Mouse (Mus musculus): ENCODE data around the gene Capn12. TPM values are rescaled to one million over a fixed set of nuclear protein-coding genes. Genes with fewer than 3 reads are reported as not detected.

The Capn12 gene
- total RNA-seq, 2 experiments from 2014 or later = 0.18 to 0.52 TPM

DNA sequence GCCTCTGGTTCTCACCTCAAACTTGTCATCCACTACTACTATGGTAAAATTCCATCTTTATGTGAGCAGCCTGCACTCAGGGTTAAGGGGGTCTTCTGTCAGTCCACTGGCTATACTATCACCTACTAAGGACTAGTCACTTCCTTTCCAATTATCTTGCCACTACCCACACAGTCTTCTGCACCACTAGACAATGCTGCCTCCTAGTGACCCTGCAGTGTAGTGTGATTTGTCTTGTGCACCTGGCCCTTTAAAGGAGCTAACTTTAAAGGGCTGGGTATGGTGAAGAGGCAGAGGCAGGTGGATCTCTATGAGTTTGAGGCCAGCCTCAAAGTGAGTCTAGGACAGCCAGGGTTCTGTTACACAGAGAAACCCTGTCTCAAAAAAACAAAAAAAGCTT, 35.3 kb downstream of the Capn12 start:
- intact Hi-C loops (cut with DNase I) = no loop called here
- DNase-seq = no peak

DNA sequence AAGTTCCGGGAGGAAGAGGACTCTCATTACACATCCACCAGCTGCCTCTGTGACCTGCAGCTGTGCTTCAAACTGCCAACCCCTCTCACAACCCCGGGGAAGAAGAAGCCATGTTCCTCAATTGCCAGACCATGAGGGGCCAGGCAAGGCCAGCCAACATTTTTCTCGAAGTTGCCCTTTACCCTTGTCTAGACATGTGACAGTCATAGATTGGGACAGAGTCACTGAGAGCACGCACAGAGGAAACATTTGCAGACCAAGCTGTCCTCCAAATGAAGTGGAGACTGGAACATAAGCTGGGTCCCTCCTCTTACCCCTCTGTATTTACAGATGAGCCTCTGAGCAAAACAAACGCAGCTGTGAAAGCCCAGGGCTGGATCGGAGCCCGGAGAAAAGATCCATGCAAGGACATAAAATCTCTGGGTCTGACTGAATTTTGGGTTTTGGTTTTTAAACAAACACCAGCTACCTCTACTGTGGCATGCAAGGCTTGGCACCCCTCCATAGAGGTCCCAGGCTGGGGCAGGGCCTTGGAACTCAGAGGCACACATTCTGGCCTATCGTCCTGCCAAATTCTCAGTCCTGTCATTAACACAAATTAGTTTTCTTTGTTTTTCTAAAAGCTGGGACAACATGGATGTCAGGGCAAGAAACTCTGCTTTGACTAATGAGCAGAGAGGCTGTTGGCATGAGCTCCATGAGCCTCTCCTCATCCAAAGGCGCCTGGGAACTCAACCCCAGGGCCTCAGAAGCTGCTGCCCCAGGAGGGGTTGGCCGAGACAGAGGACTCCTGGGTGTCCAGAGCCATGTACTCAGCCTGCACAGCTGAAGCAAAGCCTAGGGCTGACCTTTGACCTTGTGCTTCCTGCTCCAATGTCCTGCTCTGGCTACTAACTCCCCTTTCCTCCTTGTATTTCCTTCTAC, 36.5 kb downstream of the Capn12 start:
- intact Hi-C loops (cut with DNase I) = no loop called here

DNA sequence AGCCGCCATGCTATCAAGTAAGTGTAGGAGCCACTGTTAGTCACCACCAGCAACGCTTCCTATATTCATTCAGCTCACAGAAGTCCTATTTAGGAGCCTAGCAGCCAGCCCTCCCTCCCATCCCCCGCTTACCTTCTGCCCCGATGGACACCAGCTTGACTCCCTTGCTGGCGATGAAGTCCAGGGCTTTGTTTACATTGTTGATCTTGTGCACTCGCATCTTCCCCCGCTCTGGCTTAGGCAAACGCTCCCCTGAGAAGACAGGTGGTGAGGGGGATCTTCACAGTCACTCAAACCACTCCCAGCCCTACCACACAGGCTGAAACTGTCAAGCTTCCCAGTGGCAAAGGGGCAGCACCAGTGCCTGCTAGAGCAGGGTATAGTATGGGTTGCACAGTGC, 37.3 kb downstream of the Capn12 start:
- intact Hi-C loops (cut with DNase I) = no loop called here
- DNase-seq = no peak

More for the DNA sequence above, 36.5 kb downstream of the Capn12 start:
- peak; percentile 65 for DNase-seq

DNA sequence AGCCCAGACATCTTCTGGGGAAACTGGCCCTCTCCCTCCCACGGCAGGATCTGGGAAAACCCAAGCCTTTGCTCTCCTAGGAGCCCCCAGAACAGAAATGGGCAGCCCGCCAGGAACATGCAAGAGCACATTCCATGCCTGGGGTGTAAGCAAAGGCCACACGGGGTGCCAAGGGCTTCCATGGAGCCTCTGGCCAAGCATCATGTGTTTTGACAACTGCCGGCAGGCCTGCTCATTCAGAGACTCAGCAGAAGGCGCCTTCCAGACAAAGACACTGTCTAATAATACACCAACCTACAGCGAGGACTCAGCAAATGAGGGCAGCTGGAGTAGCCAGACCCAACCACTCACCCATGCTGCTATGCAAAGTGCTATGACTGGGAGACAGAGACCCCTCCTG, 38.6 kb downstream of the Capn12 start:
- intact Hi-C loops (cut with DNase I) = no loop called here
- peak; percentile 92 for DNase-seq

DNA sequence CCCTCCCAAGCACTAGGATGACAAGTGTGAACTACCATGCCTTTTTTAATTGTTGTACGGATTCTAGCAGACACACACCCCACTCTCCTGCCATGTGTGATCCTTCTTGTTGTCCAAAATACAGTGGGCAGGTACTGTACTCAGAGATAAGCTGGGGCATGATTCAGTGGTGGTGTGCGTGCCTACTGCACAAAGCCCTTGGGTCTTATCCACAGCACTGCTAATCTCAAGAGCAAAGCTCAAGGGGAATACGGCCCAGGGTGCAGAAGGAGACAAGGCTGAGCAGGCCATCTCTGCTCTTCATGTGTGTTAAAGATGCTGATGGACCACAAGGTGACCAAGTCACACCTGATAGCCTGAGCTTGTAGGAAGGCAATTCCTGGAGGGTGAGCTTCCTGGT, 40.0 kb downstream of the Capn12 start:
- no peak for DNase-seq
- intact Hi-C loops (cut with DNase I) = no loop called here

DNA sequence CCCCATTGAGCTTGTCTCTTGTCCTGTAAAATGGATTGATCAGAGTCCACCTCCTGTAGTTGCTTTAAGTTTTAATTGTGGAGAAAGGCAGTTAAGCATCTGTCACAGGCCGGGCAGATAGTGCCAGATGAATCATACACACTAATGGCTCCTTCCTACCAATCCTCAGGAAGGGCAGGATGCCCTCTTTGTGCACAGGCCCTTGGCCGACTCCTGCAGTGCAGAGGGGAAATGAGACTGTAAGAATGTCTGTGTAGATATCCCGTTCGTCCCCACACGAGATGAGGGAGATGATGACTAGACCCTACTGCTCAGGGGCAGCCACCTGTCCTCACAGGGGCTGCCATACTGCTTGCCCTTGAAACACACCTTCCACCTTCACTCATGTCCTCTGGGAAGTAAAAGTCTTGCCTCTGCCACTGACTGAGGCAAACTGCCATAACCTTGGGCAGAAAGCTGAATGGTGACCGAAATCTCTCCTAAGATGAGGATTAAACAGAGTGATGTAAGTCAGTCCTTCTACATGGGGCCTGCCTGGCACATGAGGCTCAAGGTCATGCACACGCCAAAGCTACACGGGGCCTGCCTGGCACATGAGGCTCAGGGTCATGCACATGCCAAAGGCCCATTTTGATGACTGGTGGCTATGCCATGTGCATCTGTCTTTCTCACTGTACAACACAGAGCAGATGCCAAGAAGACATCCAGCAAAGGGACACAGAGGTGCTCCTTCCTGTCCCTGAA, 40.7 kb downstream of the Capn12 start:
- peak; percentile 17 for DNase-seq
- intact Hi-C loops (cut with DNase I) = no loop called here

DNA sequence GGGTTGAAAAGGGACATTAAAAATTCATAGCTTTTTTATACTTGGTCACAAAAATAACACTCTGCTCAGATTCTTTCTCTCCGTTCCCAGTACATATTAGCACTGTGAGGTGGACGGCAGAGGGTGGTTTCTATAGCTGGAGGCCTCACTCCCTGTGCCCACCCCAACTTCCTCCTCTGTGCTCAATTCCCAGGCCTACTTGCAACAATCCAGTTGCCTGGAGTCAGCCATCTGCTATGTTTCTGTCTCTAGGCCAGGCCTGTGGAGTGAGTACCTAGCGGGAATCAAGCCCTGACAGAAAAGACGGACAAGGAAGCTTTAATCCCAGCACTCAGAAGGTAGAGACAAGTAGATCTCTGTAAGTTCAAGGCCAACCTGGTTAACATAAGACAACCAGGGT, 41.4 kb downstream of the Capn12 start:
- no peak for DNase-seq
- intact Hi-C loops (cut with DNase I) = no loop called here

DNA sequence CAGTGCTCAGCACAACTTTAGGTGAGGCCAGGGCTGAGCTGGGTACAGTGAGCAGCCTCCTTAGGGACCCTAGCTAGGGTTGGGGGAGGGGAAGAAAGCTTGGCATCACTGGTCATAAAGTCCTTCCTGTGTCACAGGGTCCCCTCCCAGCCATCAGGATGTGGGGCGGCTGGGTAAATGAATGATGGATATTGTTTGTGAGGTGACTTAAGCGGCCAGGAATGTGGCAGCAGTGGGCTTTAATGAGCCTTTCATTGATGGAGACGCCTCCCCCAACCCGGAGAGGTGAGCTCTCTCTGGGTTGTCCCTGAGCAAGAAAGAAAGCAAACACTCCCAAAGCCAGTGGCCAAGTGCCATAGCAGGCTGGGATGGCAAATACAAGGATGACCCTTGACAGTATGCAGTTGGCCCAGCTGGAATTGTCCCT, 42.7 kb downstream of the Capn12 start:
- intact Hi-C loops (cut with DNase I) = no loop called here
- DNase-seq = no peak

DNA sequence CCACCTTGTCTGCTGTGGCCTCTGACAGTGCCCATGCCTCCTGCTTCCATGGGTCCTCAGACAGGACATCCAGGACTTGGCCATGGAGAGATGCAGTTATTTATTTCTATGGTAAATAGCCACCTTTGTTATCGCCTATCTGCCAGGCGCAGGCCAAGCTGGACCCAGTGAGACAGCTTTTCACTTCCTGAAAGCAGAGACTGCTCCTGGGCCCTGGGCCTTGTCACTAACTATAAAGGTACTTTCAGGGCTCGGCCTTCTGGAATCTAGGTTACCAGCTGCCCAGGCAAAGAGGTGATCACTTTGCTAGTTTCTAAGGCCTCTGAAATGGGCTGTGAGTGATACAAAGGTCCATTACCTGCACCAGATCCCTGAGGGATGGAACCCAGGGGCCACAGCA, 43.6 kb downstream of the Capn12 start:
- DNase-seq = no peak
- intact Hi-C loops (cut with DNase I) = no loop called here

DNA sequence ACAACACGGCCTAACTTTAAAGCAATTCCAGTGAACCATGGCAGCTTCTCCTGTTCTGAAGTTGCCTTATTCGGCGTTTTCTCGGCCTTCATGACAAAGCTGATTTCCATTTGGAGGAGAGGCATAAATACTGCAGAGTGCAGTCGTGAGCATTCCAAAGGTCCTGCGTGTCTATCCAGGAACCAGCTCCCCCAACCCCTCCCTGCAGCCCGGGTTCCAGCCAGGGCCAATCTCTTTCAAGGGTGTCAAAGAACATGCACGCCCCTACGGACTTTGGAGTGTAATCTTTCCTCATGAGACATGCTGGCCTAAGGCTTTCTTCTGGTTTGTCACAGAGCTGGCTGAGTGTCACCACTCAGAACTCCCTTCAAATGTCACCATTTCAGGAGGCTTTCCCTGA, 44.1 kb downstream of the Capn12 start:
- intact Hi-C loops (cut with DNase I) = no loop called here
- no peak for DNase-seq

DNA sequence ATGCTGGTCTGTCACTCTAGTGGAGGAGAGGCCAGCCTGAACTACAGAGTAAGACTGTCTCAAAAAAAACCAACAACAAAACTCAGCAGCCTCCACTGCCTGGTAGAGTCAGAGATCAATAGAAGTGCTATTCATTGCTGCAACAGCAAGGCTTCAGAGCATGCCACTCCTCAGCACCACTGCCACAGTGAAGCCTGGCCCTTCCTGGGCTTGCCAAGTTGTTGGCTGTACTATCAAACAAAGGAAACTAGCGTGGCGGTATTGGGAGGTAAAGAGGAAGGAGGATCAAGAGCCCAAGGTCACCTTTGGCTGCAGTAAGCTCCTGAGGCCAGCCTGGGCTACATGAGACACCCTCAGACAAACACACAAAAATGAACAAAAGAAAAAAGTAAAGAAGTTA, 45.0 kb downstream of the Capn12 start:
- intact Hi-C loops (cut with DNase I) = no loop called here
- DNase-seq = no peak

DNA sequence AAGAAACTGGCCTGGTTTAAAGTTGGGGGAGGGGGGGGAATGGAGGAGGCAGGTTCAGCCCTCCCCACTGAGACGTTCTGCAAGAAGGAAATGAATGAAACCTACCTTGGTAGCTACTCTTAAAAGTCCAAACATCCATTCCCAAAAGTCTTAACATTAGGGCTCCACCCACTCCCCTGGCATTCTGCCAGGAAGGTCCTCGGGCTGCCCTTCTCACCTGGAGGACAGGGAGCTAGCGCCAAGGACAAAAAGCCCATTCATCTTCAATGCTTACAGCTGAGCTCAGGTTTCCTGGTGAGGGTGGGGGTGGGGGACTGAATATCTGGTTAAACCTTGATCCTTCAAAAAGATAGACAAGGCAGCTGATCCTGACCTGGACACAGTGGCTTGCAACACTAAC, 48.2 kb downstream of the Capn12 start:
- no peak for DNase-seq
- intact Hi-C loops (cut with DNase I) = no loop called here

DNA sequence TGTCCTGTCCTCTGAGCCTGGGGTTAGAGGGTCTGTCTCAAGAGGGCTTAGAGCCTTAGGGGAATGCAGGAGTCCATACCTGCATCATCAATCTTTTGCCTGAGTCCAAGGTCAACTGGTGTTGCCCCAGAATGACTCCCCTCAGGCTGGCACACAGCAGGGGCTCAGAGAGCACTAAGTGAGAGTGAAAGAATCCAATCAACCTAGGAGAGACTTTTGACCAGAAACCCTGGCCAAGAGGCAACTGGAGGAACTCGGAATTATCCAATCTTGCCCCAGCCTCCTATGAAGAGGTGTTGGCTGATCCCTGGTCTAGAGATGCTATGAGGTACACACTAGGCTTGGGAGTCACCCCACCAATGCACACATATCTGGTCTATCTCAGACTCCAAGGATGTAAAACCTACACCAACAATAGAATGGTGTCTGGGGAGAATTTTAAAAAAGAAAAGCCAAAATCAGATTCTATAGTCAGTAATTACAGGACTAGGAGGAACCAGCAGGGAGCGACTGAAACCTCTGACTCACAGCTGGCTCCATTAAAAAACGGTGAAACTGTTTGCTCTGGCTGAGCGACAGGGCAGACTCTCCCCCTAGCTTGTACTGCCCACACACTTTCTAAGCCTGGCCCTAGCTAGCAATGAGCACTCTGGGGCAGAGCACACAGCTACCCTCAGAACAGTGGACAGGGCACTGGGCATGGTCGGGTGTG, 49.3 kb downstream of the Capn12 start:
- no peak for DNase-seq
- intact Hi-C loops (cut with DNase I) = no loop called here

DNA sequence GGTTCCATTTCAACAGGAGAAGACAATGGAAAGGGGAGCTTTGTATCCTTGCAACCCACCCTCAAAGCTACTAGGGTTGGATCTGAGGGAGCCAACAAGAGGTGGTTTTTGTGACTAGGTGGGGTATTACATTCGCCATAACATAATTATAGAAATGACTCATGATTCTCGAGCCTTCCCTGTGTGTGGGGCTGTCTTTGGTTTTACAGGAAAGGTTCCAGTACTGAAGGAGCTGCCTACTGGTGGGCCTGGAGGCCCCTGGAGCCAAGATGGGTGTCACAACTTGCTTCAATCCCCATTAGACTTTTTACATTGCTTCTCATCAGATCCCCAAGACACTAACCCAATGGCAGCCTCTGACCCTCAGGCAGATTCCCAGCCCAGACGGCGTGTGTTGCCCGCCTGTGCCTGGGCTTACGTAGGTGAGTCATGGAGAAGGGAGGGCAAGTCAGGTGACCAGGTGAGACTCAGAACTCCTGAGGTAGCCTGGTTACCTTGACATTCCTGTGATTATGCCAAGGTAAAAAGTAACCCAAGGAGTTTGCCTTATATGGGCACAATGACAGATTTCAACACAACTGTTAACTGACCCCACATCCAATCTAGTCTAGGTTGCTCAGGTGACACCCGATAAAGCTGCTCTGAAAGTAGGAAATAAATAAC, 49.9 kb downstream of the Capn12 start:
- DNase-seq = no peak
- intact Hi-C loops (cut with DNase I) = no loop called here

DNA sequence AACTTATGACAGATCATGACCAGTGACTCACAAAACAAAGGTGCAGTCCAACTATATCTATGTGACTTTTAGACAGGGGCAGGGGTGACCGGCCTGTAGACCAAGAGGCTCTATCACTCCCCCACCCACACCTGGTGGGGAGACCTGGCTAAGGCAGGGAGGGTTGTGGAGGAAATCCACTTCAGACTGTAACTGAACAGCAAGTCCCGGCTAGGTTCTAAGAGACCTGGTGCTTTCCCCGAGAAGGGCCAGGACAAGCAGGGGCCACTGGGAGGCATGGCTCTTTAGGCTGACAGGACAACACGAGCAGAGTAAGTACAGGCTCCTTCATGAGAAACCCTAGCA, 50.4 kb downstream of the Capn12 start:
- DNase-seq = no peak
- intact Hi-C loops (cut with DNase I) = no loop called here

DNA sequence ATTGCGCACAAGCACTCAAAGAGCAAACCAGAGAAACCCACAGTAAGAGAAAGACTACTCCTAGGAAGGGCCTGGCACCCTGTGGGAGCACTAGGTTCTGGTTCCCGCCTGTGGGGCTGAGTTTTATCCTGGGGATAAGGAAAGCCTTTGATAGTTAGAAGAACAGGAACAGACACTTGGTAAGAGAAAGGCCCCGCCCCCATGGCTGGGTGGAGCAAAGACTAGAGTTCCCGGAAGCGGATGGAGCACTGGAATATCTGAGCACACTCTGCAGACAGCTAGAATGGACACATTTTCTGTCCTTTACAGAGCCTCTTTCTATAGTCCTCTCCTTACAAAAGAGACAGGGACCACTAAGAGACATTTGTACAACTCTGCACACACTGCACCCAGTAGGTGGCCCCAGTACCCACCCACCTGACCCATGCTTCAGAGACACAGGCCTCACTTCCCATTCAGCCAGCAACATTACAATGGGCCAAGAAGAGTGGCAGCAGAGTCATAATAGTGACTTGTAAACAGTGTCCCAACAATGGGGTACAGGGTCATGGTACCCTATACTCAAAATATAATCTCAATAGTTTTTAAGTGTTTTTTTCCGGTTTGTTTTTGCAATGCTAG, 51.3 kb downstream of the Capn12 start:
- intact Hi-C loops (cut with DNase I) = no loop called here

DNA sequence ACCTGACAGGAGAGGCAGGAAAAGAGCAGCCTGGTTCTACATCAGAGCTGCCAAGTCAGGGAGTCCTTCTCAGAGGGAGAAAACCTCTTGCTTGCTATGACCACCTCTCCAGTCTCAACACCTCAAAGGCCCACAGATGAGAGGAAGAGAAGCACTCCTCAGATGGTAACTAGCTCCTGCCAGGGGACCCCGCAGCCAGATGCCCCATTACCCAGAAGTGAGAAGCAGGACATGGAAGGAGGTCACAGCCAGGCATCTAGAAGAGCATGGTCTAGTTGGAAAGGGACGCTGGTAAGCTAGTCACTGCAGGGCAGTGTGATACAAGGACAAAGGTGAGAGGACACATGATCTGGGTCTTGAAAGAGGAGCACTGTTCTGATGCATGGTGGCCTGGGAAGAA, 52.6 kb downstream of the Capn12 start:
- intact Hi-C loops (cut with DNase I) = no loop called here
- DNase-seq = no peak

More for the DNA sequence above, 51.3 kb downstream of the Capn12 start:
- no peak for DNase-seq

DNA sequence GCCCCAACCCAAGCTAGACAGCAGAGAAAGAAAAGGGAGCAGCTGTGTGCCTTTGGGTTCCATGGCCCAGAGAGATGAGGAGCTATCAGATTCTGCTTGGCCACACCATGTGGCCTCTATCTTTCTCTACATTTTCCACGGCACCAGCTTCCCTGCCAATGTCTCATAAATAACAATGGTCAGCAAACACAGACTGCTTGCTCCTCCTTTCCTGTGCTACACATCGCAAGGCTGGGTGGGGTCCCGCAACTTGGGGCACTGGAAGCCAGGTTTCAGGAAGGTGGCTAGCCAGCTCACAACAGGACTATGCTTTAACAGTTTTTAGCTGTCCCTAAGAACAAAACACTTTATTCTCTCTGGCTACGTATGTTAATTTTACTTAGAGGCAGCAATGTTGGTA, 55.6 kb downstream of the Capn12 start:
- intact Hi-C loops (cut with DNase I) = no loop called here
- DNase-seq = no peak

DNA sequence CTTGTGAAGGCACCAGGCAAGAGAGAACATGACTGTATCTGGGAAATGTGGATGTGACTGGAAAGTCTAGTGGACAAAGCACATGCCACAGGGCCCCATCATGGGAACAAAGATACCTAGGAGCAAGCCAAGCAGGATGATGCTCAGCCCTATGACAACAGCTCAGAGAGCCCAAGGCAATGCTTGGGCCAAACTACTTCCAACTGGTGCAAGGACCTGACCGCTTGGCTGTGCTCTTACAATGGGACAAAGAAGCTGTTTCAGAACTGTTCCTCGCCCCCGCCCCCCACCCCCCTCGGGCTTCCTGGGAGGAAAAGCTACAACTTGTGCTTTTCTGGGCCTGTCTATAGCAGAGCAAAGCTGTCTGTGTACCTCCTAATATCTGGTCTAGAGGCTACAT, 57.4 kb downstream of the Capn12 start:
- DNase-seq = no peak
- intact Hi-C loops (cut with DNase I) = no loop called here

DNA sequence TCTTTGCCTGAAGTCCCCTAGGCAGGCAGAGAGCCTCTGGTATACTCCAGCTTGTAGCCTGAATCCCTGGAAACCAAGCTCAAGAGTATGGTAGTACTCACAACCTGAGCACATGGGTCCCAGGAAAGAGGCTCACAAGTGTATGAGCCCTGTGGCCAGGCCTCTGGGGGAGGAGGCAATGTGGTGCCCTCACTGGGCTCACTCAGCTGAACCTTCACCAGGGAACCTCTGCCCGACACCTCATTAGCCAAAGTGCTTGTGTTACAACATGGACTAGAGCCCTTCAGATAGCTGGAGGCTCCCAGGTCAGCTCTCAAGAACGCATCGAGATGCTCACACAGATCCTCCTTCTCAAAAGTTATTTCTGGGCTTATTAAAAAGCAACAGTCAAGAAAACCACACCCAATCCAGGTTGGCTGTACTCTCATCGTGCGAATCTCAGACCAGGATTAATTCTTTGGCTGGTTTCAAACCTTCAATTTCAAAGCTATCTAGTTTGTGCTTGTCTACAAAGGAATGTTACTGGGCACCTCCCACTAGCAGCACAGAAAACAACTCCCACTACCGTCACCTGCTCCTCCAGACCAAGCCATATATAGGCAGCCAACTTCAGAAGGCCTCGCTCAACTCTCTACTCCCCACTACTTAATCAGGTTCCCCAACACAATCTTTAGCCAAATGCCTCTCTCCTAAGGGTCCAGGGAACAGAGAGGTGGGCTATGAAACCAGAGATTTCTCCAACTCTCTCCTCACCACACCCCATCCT, 58.4 kb downstream of the Capn12 start:
- intact Hi-C loops (cut with DNase I) = no loop called here
- no peak for DNase-seq

Measured in left cerebral cortex, postnatal 4 days (tissue).